Mouse (Mus musculus): ENCODE results near the gene Armt1.

Armt1 gene

GRCm38 (mm10) chr10:4435416-4435815 lies 3.1 kb downstream of the Armt1 start:
- DNase-seq (ENCODE audit: low spot score), result no peak

- DNase-seq (ENCODE audit: low spot score), result no peak
Observed at GRCm38 (mm10) chr10:4456409-4456808, 24.1 kb downstream of the Armt1 start.

DNA sequence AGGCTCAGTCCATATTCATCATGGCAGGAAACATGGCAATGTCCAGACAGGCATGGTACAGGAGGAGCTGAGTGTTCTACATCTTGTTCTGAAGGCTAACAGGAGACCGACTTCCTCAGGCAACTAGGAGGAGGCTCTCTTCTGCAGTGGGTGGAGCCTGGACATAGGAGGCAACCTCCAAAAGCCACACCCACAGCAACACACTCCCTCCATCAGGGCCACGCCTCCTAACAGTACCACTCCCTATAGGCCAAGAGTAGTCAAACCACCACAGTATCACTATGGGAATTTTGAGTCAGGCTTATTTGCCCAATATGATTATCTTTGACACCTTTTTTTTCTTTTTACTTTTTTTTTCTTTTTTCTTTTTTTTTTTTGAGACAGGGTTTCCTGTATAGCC lies 27.9 kb downstream of the Armt1 start:
- no peak for DNase-seq (ENCODE audit: low spot score)

DNA sequence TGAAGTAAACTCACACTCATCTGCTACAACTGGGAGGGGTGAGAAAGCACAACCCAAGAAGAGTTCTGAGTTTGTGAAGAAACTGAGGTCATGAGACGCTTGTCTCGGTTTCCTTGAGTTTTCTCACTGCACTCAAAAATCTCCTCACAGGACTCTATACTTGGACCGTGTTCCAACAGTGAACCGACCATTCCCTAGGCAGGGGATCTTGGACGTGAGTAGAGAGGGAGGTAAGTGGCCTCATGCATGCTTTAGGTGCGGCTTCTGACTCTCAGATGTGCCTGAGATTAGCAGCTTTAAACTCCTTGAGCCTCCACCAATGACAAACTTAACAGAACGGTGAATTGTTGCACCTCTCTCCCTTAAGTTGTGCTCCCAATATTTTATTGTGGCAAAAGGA lies 33.5 kb downstream of the Armt1 start:
- DNase-seq (ENCODE audit: low spot score), result no peak

DNA sequence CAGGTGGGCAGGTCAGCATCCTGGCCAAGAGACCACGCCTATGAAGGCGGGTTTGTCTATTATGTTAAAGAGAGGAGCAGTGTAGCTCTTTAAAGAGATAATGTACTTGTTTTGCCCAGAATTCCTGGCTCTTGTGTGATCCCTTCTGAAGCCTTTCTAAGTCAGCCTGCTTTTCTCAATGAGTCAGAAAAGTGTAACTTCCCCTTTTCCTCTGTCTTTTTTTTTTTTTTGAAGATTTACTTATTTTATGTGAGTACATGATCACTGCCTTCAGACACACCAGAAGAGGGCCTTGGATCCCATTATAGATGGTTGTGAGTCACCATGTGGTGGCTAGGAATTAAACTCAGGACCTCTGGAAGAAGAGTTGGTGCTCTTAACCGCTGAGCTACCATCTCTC lies 37.1 kb downstream of the Armt1 start:
- DNase-seq (ENCODE audit: low spot score), result no peak

DNA sequence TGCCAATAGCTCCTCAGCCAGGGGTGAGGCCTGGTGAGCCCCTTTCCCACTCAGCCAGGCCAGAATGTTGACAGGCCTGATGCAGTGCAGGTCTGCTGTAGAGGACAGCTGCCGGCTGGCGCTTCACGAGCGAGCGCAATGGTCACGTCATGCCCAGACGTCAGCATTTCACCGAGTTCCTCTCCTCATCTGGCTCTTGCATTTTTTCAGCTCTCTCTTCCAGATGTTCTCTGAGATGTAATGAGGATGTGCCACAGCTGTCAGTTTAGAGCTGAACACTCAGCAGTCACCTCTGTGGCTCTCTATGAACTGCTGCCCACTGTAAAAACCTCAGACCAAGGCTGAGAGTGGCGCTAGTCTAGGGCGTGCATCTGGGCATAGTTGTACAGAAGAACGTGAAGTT lies 41.3 kb downstream of the Armt1 start:
- DNase-seq (ENCODE audit: low spot score), result no peak

DNA sequence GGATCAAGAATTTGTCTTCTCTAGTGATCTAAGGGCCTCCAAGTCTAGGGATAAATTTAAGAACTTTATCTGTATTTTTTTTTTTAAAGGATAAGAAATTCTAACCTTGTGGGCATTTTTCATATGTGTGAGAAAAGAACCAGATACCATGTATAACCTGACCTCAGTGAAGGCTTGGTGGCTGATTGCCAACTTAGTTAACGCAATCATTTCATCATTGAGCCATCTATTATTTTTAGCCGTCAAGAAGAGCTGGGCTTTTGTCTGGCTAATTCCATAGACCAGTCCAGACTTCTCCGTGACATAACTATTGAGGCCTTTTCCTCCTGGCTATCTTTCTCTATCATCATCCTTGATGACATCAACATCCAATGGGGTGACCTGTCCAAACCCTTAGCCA lies 43.2 kb downstream of the Armt1 start:
- DNase-seq (ENCODE audit: low spot score), result no peak

GRCm38 (mm10) chr10:4476604-4477003 lies 44.3 kb downstream of the Armt1 start:
- no peak for DNase-seq (ENCODE audit: low spot score)

DNA sequence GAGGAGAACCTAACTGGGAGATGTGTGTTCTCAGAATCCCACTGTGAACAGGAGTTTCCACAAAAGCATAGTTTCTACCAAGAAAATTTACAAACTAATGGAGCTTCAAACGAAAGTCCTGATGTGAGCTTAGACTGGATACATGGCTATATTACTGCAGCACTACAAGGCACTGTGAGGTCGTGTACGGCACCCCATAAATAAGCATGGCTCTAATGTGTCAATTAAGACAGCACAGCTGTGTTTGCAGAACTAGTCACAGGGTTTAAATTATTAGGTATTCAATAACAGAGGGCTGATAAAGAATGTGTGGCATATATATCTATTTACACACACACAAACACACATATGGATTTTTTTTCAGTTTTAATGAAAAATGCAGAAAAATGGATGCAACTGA lies 48.7 kb downstream of the Armt1 start:
- DNase-seq (ENCODE audit: low spot score), result no peak

DNA sequence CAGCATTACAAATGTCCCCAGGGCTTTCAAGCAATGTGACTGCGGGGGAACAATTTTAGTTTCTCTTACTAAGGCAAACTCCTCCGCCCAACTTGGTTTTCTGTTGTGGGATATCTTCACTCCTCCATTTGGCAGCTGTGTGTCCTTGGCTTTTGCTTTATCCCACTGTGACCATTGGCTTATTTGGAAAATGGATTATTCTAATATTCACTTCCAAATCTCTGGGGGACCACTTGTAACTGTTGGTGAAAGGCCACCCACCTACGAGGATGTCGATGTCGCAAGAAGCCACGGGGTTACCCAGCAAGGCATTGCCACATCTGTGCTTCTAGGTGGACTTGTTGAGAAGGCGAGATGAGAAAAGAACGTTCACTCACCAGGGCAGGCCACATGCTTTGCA lies 49.4 kb downstream of the Armt1 start:
- DNase-seq (ENCODE audit: low spot score), result peak; percentile 46

DNA sequence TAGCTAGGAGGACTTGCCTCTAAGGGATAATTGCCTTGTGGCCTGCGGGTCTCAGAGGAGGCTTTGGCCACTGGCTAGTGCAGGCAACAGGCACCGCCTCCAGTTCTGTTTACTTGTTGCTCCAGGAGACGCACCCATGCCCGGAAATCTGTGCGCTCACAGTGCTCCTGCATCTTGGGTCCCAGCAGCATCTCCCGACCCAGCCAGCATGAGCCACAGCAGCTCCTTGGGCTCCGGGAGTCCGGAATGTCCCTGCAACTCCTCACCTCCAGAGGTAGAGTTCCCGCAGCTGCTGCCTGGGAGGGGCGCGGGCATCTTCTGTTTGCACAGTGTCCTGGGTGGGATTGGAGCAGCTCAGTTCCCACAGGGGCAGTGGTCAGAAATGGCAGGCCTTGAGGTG lies 50.1 kb downstream of the Armt1 start, which contains the start of gene Ccdc170:
Ccdc170 (plus strand) TSS at position 148 of the 400 bp plus-strand sequence.
- peak; percentile 62 for DNase-seq (ENCODE audit: low spot score)

DNA sequence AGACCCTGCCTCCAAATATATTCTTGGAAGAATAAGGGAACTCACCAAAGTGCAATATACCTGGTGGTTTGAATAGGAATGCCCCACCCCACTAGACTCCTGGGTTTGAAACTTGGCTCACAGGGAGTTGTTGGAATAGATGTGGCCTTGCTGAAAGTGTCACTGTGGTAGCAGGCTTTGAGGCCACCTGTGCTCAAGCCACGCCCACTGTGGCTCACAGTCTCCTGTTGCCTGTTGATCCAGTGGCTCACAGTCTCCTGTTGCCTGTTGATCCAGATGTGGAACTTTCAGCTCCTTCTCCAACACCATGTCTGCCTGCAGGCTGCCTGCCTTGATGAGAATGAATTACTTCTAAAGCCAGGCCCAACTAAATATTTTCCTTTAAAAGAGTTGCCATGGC lies 51.6 kb downstream of the Armt1 start:
- DNase-seq (ENCODE audit: low spot score), result no peak

DNA sequence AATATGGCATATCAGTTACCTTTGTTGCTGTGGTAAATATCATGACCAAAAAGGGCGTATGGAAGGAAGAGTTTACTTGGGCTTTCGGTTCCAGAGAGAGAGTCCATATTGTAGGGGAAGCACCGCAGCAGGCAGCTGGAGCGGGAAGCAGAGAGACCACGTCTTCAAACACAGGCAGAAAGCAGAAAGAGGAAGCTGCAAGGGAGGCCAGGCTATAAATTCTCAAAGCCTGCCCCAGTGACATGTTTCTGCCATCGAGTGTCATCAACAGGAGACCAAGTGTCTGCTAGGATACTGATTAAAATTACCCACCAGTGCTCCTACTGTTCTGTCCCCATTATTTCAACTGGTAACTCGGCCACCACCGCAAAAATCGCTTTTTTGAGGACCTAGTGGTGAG lies 52.7 kb downstream of the Armt1 start:
- DNase-seq (ENCODE audit: low spot score), result no peak

GRCm38 (mm10) chr10:4489865-4490264 lies 57.6 kb downstream of the Armt1 start:
- DNase-seq (ENCODE audit: low spot score), result no peak

- no peak for DNase-seq (ENCODE audit: low spot score)
Observed at GRCm38 (mm10) chr10:4491281-4491680, 59.0 kb downstream of the Armt1 start.

DNA sequence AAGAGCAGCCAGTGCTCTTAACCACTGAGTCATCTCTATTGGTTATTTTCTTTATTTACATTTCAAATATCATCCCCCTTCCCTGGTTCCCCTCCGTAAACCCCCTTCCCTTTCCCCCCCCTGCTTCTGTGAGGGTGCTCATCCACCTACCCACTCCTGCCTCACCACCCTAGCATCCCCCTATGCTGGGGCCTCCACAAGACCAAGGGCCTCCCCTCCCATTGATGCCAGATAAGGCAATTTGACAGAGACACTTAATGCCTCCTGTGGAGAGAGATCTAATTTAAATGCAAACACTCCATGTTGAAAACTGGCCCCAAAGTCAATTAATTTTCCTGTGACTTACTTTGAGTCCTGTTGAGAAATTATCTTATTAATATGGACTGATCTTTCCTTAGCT lies 59.8 kb downstream of the Armt1 start:
- no peak for DNase-seq (ENCODE audit: low spot score)

DNA sequence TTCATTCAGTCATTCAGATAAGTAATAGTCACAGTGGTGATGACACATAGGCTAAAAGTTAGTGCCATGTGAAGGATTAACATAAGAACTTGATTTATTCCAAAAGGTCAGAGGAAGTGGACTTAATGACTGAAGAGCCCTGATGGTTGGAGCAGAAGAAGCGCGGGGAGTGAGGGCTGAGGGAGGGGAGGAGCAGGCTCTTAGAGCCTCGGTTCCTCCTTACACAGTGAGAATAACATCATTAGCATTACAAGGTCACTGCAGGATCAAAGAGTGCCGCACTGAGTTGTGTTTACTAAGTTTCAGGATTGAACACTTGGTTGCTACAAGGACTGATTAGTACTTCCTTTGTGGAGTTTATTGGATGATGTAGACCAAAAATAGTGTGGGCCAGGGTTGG lies 60.6 kb downstream of the Armt1 start:
- DNase-seq (ENCODE audit: low spot score), result no peak

DNA sequence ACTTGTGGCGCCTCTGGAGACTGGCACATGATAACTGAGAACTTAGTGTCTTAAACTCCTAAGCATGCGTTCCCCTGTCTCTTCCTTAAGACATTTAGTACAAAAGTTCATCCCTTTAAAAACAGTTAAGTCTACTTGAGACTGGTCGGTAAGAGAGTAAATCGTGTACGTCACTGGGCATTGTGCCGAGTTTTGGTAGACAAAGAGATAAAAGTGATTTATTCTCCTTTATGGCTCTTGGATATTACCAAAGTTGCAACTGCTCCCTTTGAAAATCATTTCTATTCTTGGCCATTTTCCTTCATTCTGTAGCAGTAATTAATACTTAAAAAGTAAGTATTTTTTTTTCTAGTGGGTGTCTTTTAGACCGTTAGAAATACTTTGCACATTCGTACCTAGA lies 71.0 kb downstream of the Armt1 start:
- DNase-seq (ENCODE audit: low spot score), result no peak

Data from testis, postnatal 10 days (tissue).